Mouse (Mus musculus): ENCODE results near the gene Ttc29.

Ttc29 gene

GRCm38 (mm10) chr8:78266231-78266630 lies 53.1 kb downstream of the Ttc29 start:
- no peaks in the 10 kb centered on the region for H3K9me3 ChIP-seq (ENCODE audit: low read length)
- TF ChIP-seq CTCF (conservative IDR thresholded peaks at IDR 0.05; ENCODE audit: low read length) (no peak), NANOG (IDR thresholded peaks at IDR 0.05; ENCODE audit: borderline replicate concordance, low read length) (no peak), POU5F1 (IDR thresholded peaks at IDR 0.05; ENCODE audit: borderline replicate concordance, low read length) (no peak)
- H3K4me1 ChIP-seq (replicated peaks; ENCODE audit: low read depth, low read length): peaks cover 23% of the 10 kb centered on the region
- no peaks in the 10 kb centered on the region for H3K36me3 ChIP-seq (ENCODE audit: insufficient read depth, low read length)
- H3K4me3 ChIP-seq (replicated peaks; ENCODE audit: low read length): no peak overlapping the region
- H3K27me3 ChIP-seq (ENCODE audit: insufficient read depth, low read length): peaks cover 7% of the 10 kb centered on the region; the same call in 1 of the 2 replicates

GRCm38 (mm10) chr8:78267894-78268411 lies 54.9 kb downstream of the Ttc29 start:
- Histone ChIP-seq H3K4me3 (replicated peaks; ENCODE audit: low read length) (peak overlapping the region; percentile 58), H3K36me3 (ENCODE audit: insufficient read depth, low read length) (no peaks in the 10 kb centered on the region), H3K9me3 (ENCODE audit: low read length) (no peaks in the 10 kb centered on the region), H3K27me3 (ENCODE audit: insufficient read depth, low read length) (peaks cover 4% of the 10 kb centered on the region; the same call in 1 of the 2 replicates), H3K4me1 (replicated peaks; ENCODE audit: low read depth, low read length) (peaks cover 23% of the 10 kb centered on the region)
- no peak for TF ChIP-seq NANOG (IDR thresholded peaks at IDR 0.05; ENCODE audit: borderline replicate concordance, low read length)
- no peak for TF ChIP-seq POU5F1 (IDR thresholded peaks at IDR 0.05; ENCODE audit: borderline replicate concordance, low read length)
- TF ChIP-seq CTCF (conservative IDR thresholded peaks at IDR 0.05; ENCODE audit: low read length): no peak; the same call in 1 of the 2 replicates

GRCm38 (mm10) chr8:78269281-78269680 lies 56.2 kb downstream of the Ttc29 start:
- H3K9me3 ChIP-seq (ENCODE audit: low read length): no peaks in the 10 kb centered on the region
- peaks cover 27% of the 10 kb centered on the region for H3K4me1 ChIP-seq (replicated peaks; ENCODE audit: low read depth, low read length)
- H3K4me3 ChIP-seq (replicated peaks; ENCODE audit: low read length): no peak overlapping the region
- TF ChIP-seq NANOG (IDR thresholded peaks at IDR 0.05; ENCODE audit: borderline replicate concordance, low read length) (no peak), CTCF (conservative IDR thresholded peaks at IDR 0.05; ENCODE audit: low read length) (no peak), POU5F1 (IDR thresholded peaks at IDR 0.05; ENCODE audit: borderline replicate concordance, low read length) (no peak)
- no peaks in the 10 kb centered on the region for H3K36me3 ChIP-seq (ENCODE audit: insufficient read depth, low read length)
- H3K27me3 ChIP-seq (ENCODE audit: insufficient read depth, low read length): no peaks in the 10 kb centered on the region

GRCm38 (mm10) chr8:78271391-78271790 lies 58.3 kb downstream of the Ttc29 start:
- no peaks in the 10 kb centered on the region for H3K36me3 ChIP-seq (ENCODE audit: insufficient read depth, low read length)
- no peak for TF ChIP-seq POU5F1 (IDR thresholded peaks at IDR 0.05; ENCODE audit: borderline replicate concordance, low read length)
- TF ChIP-seq NANOG (IDR thresholded peaks at IDR 0.05; ENCODE audit: borderline replicate concordance, low read length): no peak
- no peak for TF ChIP-seq CTCF (conservative IDR thresholded peaks at IDR 0.05; ENCODE audit: low read length)

GRCm38 (mm10) chr8:78276120-78276519 lies 63.0 kb downstream of the Ttc29 start:
- 0 out of 2 replicates have a peak, but pooled peaks cover 8% of the 10 kb centered on the region for H3K27me3 ChIP-seq (ENCODE audit: insufficient read depth, low read length)
- no peaks in the 10 kb centered on the region for H3K9me3 ChIP-seq (ENCODE audit: low read length)
- H3K4me1 ChIP-seq (replicated peaks; ENCODE audit: low read depth, low read length): peaks cover 17% of the 10 kb centered on the region
- H3K36me3 ChIP-seq (ENCODE audit: insufficient read depth, low read length): no peaks in the 10 kb centered on the region
- H3K4me3 ChIP-seq (replicated peaks; ENCODE audit: low read length): no peak overlapping the region
- TF ChIP-seq CTCF (conservative IDR thresholded peaks at IDR 0.05; ENCODE audit: low read length) (peak; percentile 29), POU5F1 (IDR thresholded peaks at IDR 0.05; ENCODE audit: borderline replicate concordance, low read length) (no peak)

More at GRCm38 (mm10) chr8:78271391-78271790, 58.3 kb downstream of the Ttc29 start:
- Histone ChIP-seq H3K27me3 (ENCODE audit: insufficient read depth, low read length) (0 out of 2 replicates have a peak, but pooled peaks cover 3% of the 10 kb centered on the region), H3K9me3 (ENCODE audit: low read length) (no peaks in the 10 kb centered on the region), H3K4me3 (replicated peaks; ENCODE audit: low read length) (no peak overlapping the region), H3K4me1 (replicated peaks; ENCODE audit: low read depth, low read length) (peaks cover 35% of the 10 kb centered on the region)

GRCm38 (mm10) chr8:78277411-78277810 lies 64.3 kb downstream of the Ttc29 start:
- no peaks in the 10 kb centered on the region for H3K36me3 ChIP-seq (ENCODE audit: insufficient read depth, low read length)

GRCm38 (mm10) chr8:78278598-78278997 lies 65.5 kb downstream of the Ttc29 start:
- no peak for TF ChIP-seq CTCF (conservative IDR thresholded peaks at IDR 0.05; ENCODE audit: low read length)
- TF ChIP-seq POU5F1 (IDR thresholded peaks at IDR 0.05; ENCODE audit: borderline replicate concordance, low read length): no peak
- TF ChIP-seq NANOG (IDR thresholded peaks at IDR 0.05; ENCODE audit: borderline replicate concordance, low read length): no peak
- no peaks in the 10 kb centered on the region for H3K36me3 ChIP-seq (ENCODE audit: insufficient read depth, low read length)
- H3K4me1 ChIP-seq (replicated peaks; ENCODE audit: low read depth, low read length): peaks cover 17% of the 10 kb centered on the region
- H3K4me3 ChIP-seq (replicated peaks; ENCODE audit: low read length): no peak overlapping the region
- H3K9me3 ChIP-seq (ENCODE audit: low read length): no peaks in the 10 kb centered on the region
- 0 out of 2 replicates have a peak, but pooled peaks cover 8% of the 10 kb centered on the region for H3K27me3 ChIP-seq (ENCODE audit: insufficient read depth, low read length)

More at GRCm38 (mm10) chr8:78277411-78277810, 64.3 kb downstream of the Ttc29 start:
- 0 out of 2 replicates have a peak, but pooled peaks cover 8% of the 10 kb centered on the region for H3K27me3 ChIP-seq (ENCODE audit: insufficient read depth, low read length)
- no peak overlapping the region for H3K4me3 ChIP-seq (replicated peaks; ENCODE audit: low read length)
- H3K4me1 ChIP-seq (replicated peaks; ENCODE audit: low read depth, low read length): peaks cover 17% of the 10 kb centered on the region
- TF ChIP-seq CTCF (conservative IDR thresholded peaks at IDR 0.05; ENCODE audit: low read length): no peak
- TF ChIP-seq POU5F1 (IDR thresholded peaks at IDR 0.05; ENCODE audit: borderline replicate concordance, low read length): no peak
- TF ChIP-seq NANOG (IDR thresholded peaks at IDR 0.05; ENCODE audit: borderline replicate concordance, low read length): no peak
- H3K9me3 ChIP-seq (ENCODE audit: low read length): no peaks in the 10 kb centered on the region

GRCm38 (mm10) chr8:78284805-78285204 lies 71.7 kb downstream of the Ttc29 start:
- Histone ChIP-seq H3K27me3 (ENCODE audit: insufficient read depth, low read length) (no peaks in the 10 kb centered on the region), H3K9me3 (ENCODE audit: low read length) (peaks cover 3% of the 10 kb centered on the region)
- 0 out of 2 replicates have a peak, but pooled peaks have one; percentile 23 for TF ChIP-seq POU5F1 (IDR thresholded peaks at IDR 0.05; ENCODE audit: borderline replicate concordance, low read length)
- TF ChIP-seq CTCF (conservative IDR thresholded peaks at IDR 0.05; ENCODE audit: low read length): no peak
- TF ChIP-seq NANOG (IDR thresholded peaks at IDR 0.05; ENCODE audit: borderline replicate concordance, low read length): no peak

GRCm38 (mm10) chr8:78285366-78285765 lies 72.3 kb downstream of the Ttc29 start:
- Histone ChIP-seq H3K27me3 (ENCODE audit: insufficient read depth, low read length) (no peaks in the 10 kb centered on the region), H3K4me1 (replicated peaks; ENCODE audit: low read depth, low read length) (peaks cover 12% of the 10 kb centered on the region), H3K9me3 (ENCODE audit: low read length) (peaks cover 3% of the 10 kb centered on the region), H3K36me3 (ENCODE audit: insufficient read depth, low read length) (no peaks in the 10 kb centered on the region), H3K4me3 (replicated peaks; ENCODE audit: low read length) (no peak overlapping the region)
- TF ChIP-seq POU5F1 (IDR thresholded peaks at IDR 0.05; ENCODE audit: borderline replicate concordance, low read length) (no peak), CTCF (conservative IDR thresholded peaks at IDR 0.05; ENCODE audit: low read length) (peak; percentile 36)

More at GRCm38 (mm10) chr8:78284805-78285204, 71.7 kb downstream of the Ttc29 start:
- Histone ChIP-seq H3K4me1 (replicated peaks; ENCODE audit: low read depth, low read length) (peaks cover 7% of the 10 kb centered on the region), H3K36me3 (ENCODE audit: insufficient read depth, low read length) (no peaks in the 10 kb centered on the region), H3K4me3 (replicated peaks; ENCODE audit: low read length) (no peak overlapping the region)

Measured in E14TG2a.4 (cell line).